Comparison of ENCODE assay signal across 8 mouse cellular contexts in the genomic region with DNA sequence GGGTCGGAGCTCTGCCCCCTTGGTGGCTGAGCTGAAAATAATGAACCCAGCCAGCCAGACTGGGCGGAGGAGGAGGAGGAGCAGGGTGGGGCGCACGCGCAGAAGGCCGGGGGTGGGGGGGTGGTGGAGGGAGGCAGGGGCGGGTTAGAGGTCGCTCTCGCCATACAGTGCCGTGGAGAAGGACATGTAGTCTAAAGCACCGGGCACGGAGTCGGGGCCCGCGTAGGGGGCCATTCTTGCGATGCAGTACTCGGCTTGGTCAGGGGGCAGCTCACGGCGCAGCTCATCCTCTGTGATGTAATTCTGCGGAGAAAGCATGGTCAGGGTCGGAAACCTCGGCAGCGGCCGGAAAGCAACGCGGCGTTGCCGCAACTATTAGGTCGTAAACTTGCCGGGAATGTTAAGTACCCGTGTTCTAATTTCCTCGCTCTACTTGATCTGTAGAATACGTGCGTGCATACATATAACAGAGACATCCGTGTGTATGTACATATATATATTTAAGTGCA. TPM values are rescaled to one million over a fixed set of nuclear protein-coding genes. Genes with fewer than 3 reads are reported as not detected.
A peak's percentile ranks its signal among the peaks of the same experiment; 100 is the strongest.
DNase-seq lines count a peak whose midpoint lies in the region; ATAC-seq and TF ChIP-seq lines count a peak whose summit lies in the region.

No protein-coding gene starts in this region.

- H3K4me3 ChIP-seq in forebrain, embryonic 13.5 days = peak overlapping the region; percentile 60
- peak overlapping the region; percentile 69 for H3K4me3 ChIP-seq in liver, embryonic 15.5 days (replicated peaks)
- peak overlapping the region; percentile 61 for H3K4me3 ChIP-seq in neural tube, embryonic 12.5 days
- H3K4me3 ChIP-seq in stomach, postnatal 0 days (ENCODE audit: low read depth, low read length) = peak overlapping the region; percentile 48

- no peak for TF ChIP-seq EP300 in stomach, postnatal 0 days (optimal IDR thresholded peaks at IDR 0.05)

- H3K27ac ChIP-seq in forebrain, embryonic 13.5 days = peak overlapping the region; percentile 86
- no peak overlapping the region for H3K27ac ChIP-seq in liver, embryonic 15.5 days (replicated peaks)
- peak overlapping the region; percentile 68; the same call in 1 of the 2 replicates for H3K27ac ChIP-seq in neural tube, embryonic 12.5 days
- peak overlapping the region; percentile 49; the same call in 1 of the 2 replicates for H3K27ac ChIP-seq in stomach, postnatal 0 days (replicated peaks)

- peaks cover 30% of the 10 kb centered on the region for H3K36me3 ChIP-seq in forebrain, embryonic 13.5 days (ENCODE audit: poor library complexity, severe bottlenecking)
- peaks cover 4% of the 10 kb centered on the region; the same call in 1 of the 2 replicates for H3K36me3 ChIP-seq in liver, embryonic 15.5 days (replicated peaks)
- peaks cover 37% of the 10 kb centered on the region for H3K36me3 ChIP-seq in neural tube, embryonic 12.5 days
- peaks cover 13% of the 10 kb centered on the region for H3K36me3 ChIP-seq in stomach, postnatal 0 days (ENCODE audit: control insufficient read depth, insufficient read depth, low read length)

- no peaks in the 10 kb centered on the region for H3K27me3 ChIP-seq in forebrain, embryonic 13.5 days
- H3K27me3 ChIP-seq in liver, embryonic 15.5 days = no peaks in the 10 kb centered on the region
- no peaks in the 10 kb centered on the region for H3K27me3 ChIP-seq in neural tube, embryonic 12.5 days (replicated peaks)
- H3K27me3 ChIP-seq in stomach, postnatal 0 days (ENCODE audit: control insufficient read depth, insufficient read depth, low read length) = no peaks in the 10 kb centered on the region

- H3K9ac ChIP-seq in forebrain, embryonic 13.5 days = peak overlapping the region; percentile 69
- peak overlapping the region; percentile 44; the same call in 1 of the 2 replicates for H3K9ac ChIP-seq in liver, embryonic 15.5 days
- H3K9ac ChIP-seq in neural tube, embryonic 12.5 days = peak overlapping the region; percentile 53
- no peak overlapping the region for H3K9ac ChIP-seq in stomach, postnatal 0 days (ENCODE audit: low read length)

- no peak for TF ChIP-seq CTCF in stomach, postnatal 0 days (IDR thresholded peaks at IDR 0.05; ENCODE audit: low read depth)

- peak overlapping the region; percentile 46 for H3K4me2 ChIP-seq in forebrain, embryonic 13.5 days
- H3K4me2 ChIP-seq in liver, embryonic 15.5 days = peak overlapping the region; percentile 70
- peak overlapping the region; percentile 47 for H3K4me2 ChIP-seq in neural tube, embryonic 12.5 days (replicated peaks)
- peak overlapping the region; percentile 37 for H3K4me2 ChIP-seq in stomach, postnatal 0 days (replicated peaks; ENCODE audit: low read depth)

- DNase-seq in CD4-positive helper T cell, adult 2 months (ENCODE audit: low read depth, low spot score) = peak; percentile 84
- DNase-seq in c-Kit-positive CD71-negative TER-119-negative erythroid progenitor cells, embryonic 14.5 days (ENCODE audit: low read depth) = peak; percentile 55
- DNase-seq in heart, postnatal 10 days = peak; percentile 90 to 91
- DNase-seq in kidney, postnatal 4 days = peak; percentile 86 to 92
- DNase-seq in stomach, postnatal 0 days (ENCODE audit: low spot score) = peak; percentile 78

- peak; percentile 89 for ATAC-seq in forebrain, embryonic 13.5 days
- peak; percentile 69 for ATAC-seq in liver, embryonic 15.5 days (ENCODE audit: insufficient read depth)
- peak; percentile 88 for ATAC-seq in neural tube, embryonic 12.5 days (ENCODE audit: low FRiP score, low read depth)
- ATAC-seq in stomach, postnatal 0 days (ENCODE audit: low FRiP score, low TSS enrichment) = peak; percentile 68

- 19% methylated on average over 35 of the region's 35 CpGs for WGBS in forebrain, embryonic 13.5 days
- WGBS in liver, embryonic 15.5 days (ENCODE audit: insufficient replicate concordance) = 28% methylated on average over 35 of the region's 35 CpGs
- 14% methylated on average over 35 of the region's 35 CpGs for WGBS in neural tube, embryonic 12.5 days
- 21% methylated on average over 35 of the region's 35 CpGs for WGBS in stomach, postnatal 0 days

- H3K9me3 ChIP-seq in forebrain, embryonic 13.5 days (replicated peaks) = no peaks in the 10 kb centered on the region
- no peaks in the 10 kb centered on the region for H3K9me3 ChIP-seq in liver, embryonic 15.5 days (replicated peaks)
- H3K9me3 ChIP-seq in neural tube, embryonic 12.5 days = no peaks in the 10 kb centered on the region
- H3K9me3 ChIP-seq in stomach, postnatal 0 days (ENCODE audit: control insufficient read depth, low read length) = no peaks in the 10 kb centered on the region

- peaks cover 12% of the 10 kb centered on the region for H3K4me1 ChIP-seq in forebrain, embryonic 13.5 days
- H3K4me1 ChIP-seq in liver, embryonic 15.5 days (replicated peaks) = peaks cover 11% of the 10 kb centered on the region; the same call in 1 of the 2 replicates
- no peaks in the 10 kb centered on the region for H3K4me1 ChIP-seq in neural tube, embryonic 12.5 days
- H3K4me1 ChIP-seq in stomach, postnatal 0 days (replicated peaks; ENCODE audit: control insufficient read depth, insufficient read depth) = no peaks in the 10 kb centered on the region

- intact Hi-C loops in heart, postnatal 10 days (cut with DNase I) = no loop called here

RNA-seq across cellular contexts. Expression of gene Zfp36l1, which starts 55.4 kb away (rescaled TPM):
- 52.6 and 60.2 TPM in 2 replicates for polyA plus RNA-seq in forebrain, embryonic 13.5 days (2015; fragmentation: Nextera tagmentation; extraction: Ambion mirVana)
- total RNA-seq in heart, postnatal 10 days (2021) = 100 to 1,000 TPM; 126 to 152 TPM
- polyA plus RNA-seq in liver, embryonic 15.5 days (2015; fragmentation: Nextera tagmentation; extraction: Ambion mirVana) = 23.7 and 24.5 TPM in 2 replicates
- 72.3 and 73.0 TPM in 2 replicates for polyA plus RNA-seq in neural tube, embryonic 12.5 days (2016; fragmentation: Nextera tagmentation; extraction: Ambion mirVana)
- polyA plus RNA-seq in stomach, postnatal 0 days (2015; fragmentation: Nextera tagmentation; extraction: Ambion mirVana) = 90.8 and 98.5 TPM in 2 replicates
